Mouse (Mus musculus): ENCODE data around the gene Rassf10. TPM values are rescaled to one million over a fixed set of nuclear protein-coding genes. Genes with fewer than 3 reads are reported as not detected.

Gene Rassf10
- not detected for total RNA-seq (2023)

DNA sequence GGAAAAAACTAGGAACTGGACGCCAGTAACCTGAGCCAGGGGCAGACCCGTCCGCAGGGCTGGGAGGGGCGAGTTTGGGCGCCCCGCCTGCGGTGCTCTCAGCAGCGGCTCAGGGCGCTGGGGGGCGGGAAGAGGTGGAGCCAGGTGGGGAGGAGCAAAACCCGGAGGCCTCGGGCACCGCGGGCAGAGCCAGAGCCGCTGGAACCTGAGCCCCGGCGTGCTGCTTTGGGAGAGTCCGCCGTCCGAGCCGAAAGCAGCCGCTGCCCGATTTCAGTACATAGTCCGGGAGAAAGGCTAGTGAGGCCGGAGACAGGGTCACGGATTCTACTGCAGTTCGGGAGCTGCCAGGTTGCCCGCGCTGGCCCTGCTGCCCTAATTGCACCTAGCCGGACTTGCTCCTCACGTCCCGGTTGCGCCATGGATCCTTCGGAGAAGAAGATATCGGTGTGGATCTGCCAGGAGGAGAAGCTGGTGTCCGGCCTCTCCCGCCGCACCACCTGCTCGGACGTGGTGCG, at the start of gene Rassf10:
TSS of gene Rassf10 (plus strand) at position 186 of the 515 bp plus-strand sequence.

